In genomic region chr6:129510120-129510911, GRCm38 (mm10) we compare ENCODE assay signal across 29 mouse cellular contexts. TPM values are rescaled to one million over a fixed set of nuclear protein-coding genes. Genes with fewer than 3 reads are reported as not detected.
DNase-seq lines count a peak whose midpoint lies in the region; ATAC-seq and TF ChIP-seq lines count a peak whose summit lies in the region.
"Had no signal": no experiment of that assay in that cellular context is flagged by ENCODE, and none has a peak within 500 bp of the region (broad histone marks: within the 10 kb centered on the region; RNA-seq: fewer than 3 reads in every experiment).

No protein-coding gene starts in this region.

- peak; percentile 41; the same call in 1 of the 2 replicates for ATAC-seq in intestine, embryonic 15.5 days
- ATAC-seq in kidney, embryonic 15.5 days (replicated peaks; ENCODE audit: low FRiP score): peak; percentile 73
- no peak for ATAC-seq in midbrain, postnatal 0 days (ENCODE audit: low FRiP score)
- no peak for ATAC-seq in hindbrain, embryonic 13.5 days (ENCODE audit: low FRiP score)
- ATAC-seq: forebrain, postnatal 0 days; midbrain, embryonic 13.5 days had no signal

- H3K4me3 ChIP-seq in intestine, embryonic 15.5 days (replicated peaks): no peak overlapping the region
- no peak overlapping the region for H3K4me3 ChIP-seq in kidney, embryonic 15.5 days (replicated peaks)
- no peak overlapping the region for H3K4me3 ChIP-seq in midbrain, postnatal 0 days (ENCODE audit: low read depth, low read length)
- no peak overlapping the region for H3K4me3 ChIP-seq in hindbrain, embryonic 13.5 days
- H3K4me3 ChIP-seq: embryonic facial prominence, embryonic 15.5 days; hindbrain, embryonic 15.5 days; limb, embryonic 13.5 days; midbrain, embryonic 13.5 days; neural tube, embryonic 12.5 days had no signal

- no peaks in the 10 kb centered on the region for H3K36me3 ChIP-seq in intestine, embryonic 15.5 days
- no peaks in the 10 kb centered on the region for H3K36me3 ChIP-seq in kidney, embryonic 15.5 days
- no peaks in the 10 kb centered on the region for H3K36me3 ChIP-seq in midbrain, postnatal 0 days (ENCODE audit: insufficient read depth, low read length)
- no peaks in the 10 kb centered on the region for H3K36me3 ChIP-seq in hindbrain, embryonic 13.5 days
- H3K36me3 ChIP-seq: embryonic facial prominence, embryonic 15.5 days; hindbrain, embryonic 15.5 days; limb, embryonic 13.5 days; midbrain, embryonic 13.5 days; neural tube, embryonic 12.5 days had no signal

- no peak overlapping the region for H3K27ac ChIP-seq in intestine, embryonic 15.5 days
- H3K27ac ChIP-seq in kidney, embryonic 15.5 days: peak overlapping the region; percentile 45; the same call in 1 of the 2 replicates
- no peak overlapping the region for H3K27ac ChIP-seq in midbrain, postnatal 0 days (ENCODE audit: low read depth, low read length)
- no peak overlapping the region for H3K27ac ChIP-seq in hindbrain, embryonic 13.5 days
- H3K27ac ChIP-seq: embryonic facial prominence, embryonic 15.5 days; hindbrain, embryonic 15.5 days; limb, embryonic 13.5 days; midbrain, embryonic 13.5 days; neural tube, embryonic 12.5 days; stomach, postnatal 0 days had no signal

- no peak overlapping the region for H3K4me2 ChIP-seq in intestine, embryonic 15.5 days (replicated peaks)
- no peak overlapping the region for H3K4me2 ChIP-seq in kidney, embryonic 15.5 days
- H3K4me2 ChIP-seq in midbrain, postnatal 0 days (ENCODE audit: low read depth, low read length, poor library complexity, severe bottlenecking): no peak overlapping the region
- H3K4me2 ChIP-seq in hindbrain, embryonic 13.5 days: no peak overlapping the region
- H3K4me2 ChIP-seq: embryonic facial prominence, embryonic 15.5 days; hindbrain, embryonic 15.5 days; limb, embryonic 13.5 days; lung, embryonic 14.5 days; midbrain, embryonic 13.5 days; neural tube, embryonic 12.5 days had no signal

- no peaks in the 10 kb centered on the region for H3K27me3 ChIP-seq in intestine, embryonic 15.5 days (replicated peaks)
- H3K27me3 ChIP-seq in kidney, embryonic 15.5 days: no peaks in the 10 kb centered on the region
- no peaks in the 10 kb centered on the region for H3K27me3 ChIP-seq in midbrain, postnatal 0 days (ENCODE audit: insufficient read depth, low read length)
- no peaks in the 10 kb centered on the region for H3K27me3 ChIP-seq in hindbrain, embryonic 13.5 days
- H3K27me3 ChIP-seq: embryonic facial prominence, embryonic 15.5 days; hindbrain, embryonic 15.5 days; limb, embryonic 13.5 days; midbrain, embryonic 13.5 days; neural tube, embryonic 12.5 days had no signal

- no peak for TF ChIP-seq CTCF in midbrain, postnatal 0 days (IDR thresholded peaks at IDR 0.05)

- H3K9ac ChIP-seq in intestine, embryonic 15.5 days: no peak overlapping the region
- H3K9ac ChIP-seq in kidney, embryonic 15.5 days: no peak overlapping the region
- no peak overlapping the region for H3K9ac ChIP-seq in midbrain, postnatal 0 days (replicated peaks; ENCODE audit: low read length, poor library complexity, severe bottlenecking)
- no peak overlapping the region for H3K9ac ChIP-seq in hindbrain, embryonic 13.5 days
- H3K9ac ChIP-seq: embryonic facial prominence, embryonic 15.5 days; forebrain, postnatal 0 days; hindbrain, embryonic 15.5 days; limb, embryonic 13.5 days; lung, embryonic 14.5 days; midbrain, embryonic 13.5 days; neural tube, embryonic 12.5 days had no signal

- peak; percentile 72 for DNase-seq in kidney, adult 11 months
- peak; percentile 56 to 73 for DNase-seq in kidney, postnatal 36 days
- DNase-seq in midbrain, postnatal 0 days (ENCODE audit: low spot score): no peak
- no peak for DNase-seq in adrenal gland, postnatal 4 days (ENCODE audit: low spot score in 2 of 2)
- DNase-seq: adrenal gland, postnatal 25 days; cerebellum, adult 9-10 months; forebrain, postnatal 0 days; gastrocnemius, postnatal 36 days; heart, postnatal 4 days; layer of hippocampus, adult 9-11 months; lung, embryonic 14.5 days; right cerebral cortex, postnatal 14 days had no signal

- H3K9me3 ChIP-seq in intestine, embryonic 15.5 days: no peaks in the 10 kb centered on the region
- H3K9me3 ChIP-seq in kidney, embryonic 15.5 days (replicated peaks): no peaks in the 10 kb centered on the region
- H3K9me3 ChIP-seq in midbrain, postnatal 0 days (ENCODE audit: low read length): no peaks in the 10 kb centered on the region
- H3K9me3 ChIP-seq in hindbrain, embryonic 13.5 days: no peaks in the 10 kb centered on the region
- H3K9me3 ChIP-seq: embryonic facial prominence, embryonic 15.5 days; hindbrain, embryonic 15.5 days; limb, embryonic 13.5 days; midbrain, embryonic 13.5 days; neural tube, embryonic 12.5 days had no signal

- H3K4me1 ChIP-seq in intestine, embryonic 15.5 days (replicated peaks): peaks cover 5% of the 10 kb centered on the region
- H3K4me1 ChIP-seq in kidney, embryonic 15.5 days: peaks cover 38% of the 10 kb centered on the region
- no peaks in the 10 kb centered on the region for H3K4me1 ChIP-seq in midbrain, postnatal 0 days (ENCODE audit: insufficient read depth, low read length)
- H3K4me1 ChIP-seq in hindbrain, embryonic 13.5 days (replicated peaks): no peaks in the 10 kb centered on the region
- H3K4me1 ChIP-seq: embryonic facial prominence, embryonic 15.5 days; hindbrain, embryonic 15.5 days; midbrain, embryonic 13.5 days; neural tube, embryonic 12.5 days had no signal

- WGBS in intestine, embryonic 15.5 days: 65% methylated on average over 6 of the region's 6 CpGs
- WGBS in kidney, embryonic 15.5 days: 51% methylated on average over 6 of the region's 6 CpGs
- 69% methylated on average over 6 of the region's 6 CpGs for WGBS in midbrain, postnatal 0 days
- 72% methylated on average over 6 of the region's 6 CpGs for WGBS in hindbrain, embryonic 13.5 days

RNA-seq across cellular contexts. Expression of gene Tmem52b, which starts 2.0 kb away (rescaled TPM):
- polyA plus RNA-seq in intestine, embryonic 15.5 days (2015; fragmentation: Nextera tagmentation; extraction: Ambion mirVana): 0.09 TPM in 1 of 2 replicates, not detected in the other
- polyA plus RNA-seq in kidney, embryonic 15.5 days (2015; fragmentation: Nextera tagmentation; extraction: Ambion mirVana): 44.7 and 45.4 TPM in 2 replicates
- not detected in 2 replicates for total RNA-seq in midbrain, postnatal 0 days (2014; rRNA removed)
- not detected in 2 replicates for polyA plus RNA-seq in midbrain, postnatal 0 days (2015; fragmentation: Nextera tagmentation; extraction: Ambion mirVana)
- polyA plus RNA-seq in hindbrain, embryonic 13.5 days (2015; fragmentation: Nextera tagmentation; extraction: Ambion mirVana): not detected in 2 replicates
- 10 to 100 TPM in 1 of 2 experiments, under 1 TPM in 1; 0.96 to 31.1 TPM for total RNA-seq in adrenal gland, postnatal 4 days (2021)
- total RNA-seq: adrenal gland, postnatal 25 days; ES-E14; forebrain, postnatal 0 days; gastrocnemius, postnatal 36 days; heart, adult 8-10 months; heart, postnatal 4 days; left cerebral cortex, adult 18-20 months; left cerebral cortex, postnatal 25 days; megakaryocyte, adult 5-6 weeks had no signal
- polyA plus RNA-seq: embryonic facial prominence, embryonic 15.5 days; forebrain, postnatal 0 days; heart, embryonic 14.5 days; hindbrain, embryonic 15.5 days; midbrain, embryonic 13.5 days; neural tube, embryonic 12.5 days; thymus, postnatal 0 days had no signal

RNA-seq across cellular contexts. Expression of gene Olr1, which starts 3.4 kb away (rescaled TPM):
- polyA plus RNA-seq in intestine, embryonic 15.5 days (2015; fragmentation: Nextera tagmentation; extraction: Ambion mirVana): 0.04 and 0.13 TPM in 2 replicates
- 0.17 TPM in 1 of 2 replicates, not detected in the other for polyA plus RNA-seq in kidney, embryonic 15.5 days (2015; fragmentation: Nextera tagmentation; extraction: Ambion mirVana)
- total RNA-seq in midbrain, postnatal 0 days (2014; rRNA removed): not detected in 2 replicates
- not detected in 2 replicates for polyA plus RNA-seq in midbrain, postnatal 0 days (2015; fragmentation: Nextera tagmentation; extraction: Ambion mirVana)
- not detected in 2 replicates for polyA plus RNA-seq in hindbrain, embryonic 13.5 days (2015; fragmentation: Nextera tagmentation; extraction: Ambion mirVana)
- total RNA-seq in adrenal gland, postnatal 4 days (2021): under 1 TPM; 0.36 to 0.65 TPM
- total RNA-seq: adrenal gland, postnatal 25 days; gastrocnemius, postnatal 36 days; left cerebral cortex, adult 18-20 months; left cerebral cortex, postnatal 25 days had no signal
- polyA plus RNA-seq: embryonic facial prominence, embryonic 15.5 days; forebrain, postnatal 0 days; hindbrain, embryonic 15.5 days; intestine, embryonic 14.5 days; limb, embryonic 13.5 days; midbrain, embryonic 13.5 days had no signal

RNA-seq across cellular contexts. Expression of gene Gabarapl1, which starts 22.6 kb away (rescaled TPM):
- polyA plus RNA-seq in intestine, embryonic 15.5 days (2015; fragmentation: Nextera tagmentation; extraction: Ambion mirVana): 38.5 and 43.7 TPM in 2 replicates
- polyA plus RNA-seq in kidney, embryonic 15.5 days (2015; fragmentation: Nextera tagmentation; extraction: Ambion mirVana): 60.8 and 62.8 TPM in 2 replicates
- total RNA-seq in midbrain, postnatal 0 days (2014; rRNA removed): 281 and 333 TPM in 2 replicates
- polyA plus RNA-seq in midbrain, postnatal 0 days (2015; fragmentation: Nextera tagmentation; extraction: Ambion mirVana): 276 and 278 TPM in 2 replicates
- 175 and 180 TPM in 2 replicates for polyA plus RNA-seq in hindbrain, embryonic 13.5 days (2015; fragmentation: Nextera tagmentation; extraction: Ambion mirVana)
- total RNA-seq in adrenal gland, postnatal 4 days (2021): 100 to 1,000 TPM; 135 to 141 TPM

RNA-seq across cellular contexts. Expression of gene Clec1a, which starts 58.5 kb away (rescaled TPM):
- 3.8 and 4.3 TPM in 2 replicates for polyA plus RNA-seq in intestine, embryonic 15.5 days (2015; fragmentation: Nextera tagmentation; extraction: Ambion mirVana)
- polyA plus RNA-seq in kidney, embryonic 15.5 days (2015; fragmentation: Nextera tagmentation; extraction: Ambion mirVana): 8.6 and 9.5 TPM in 2 replicates
- total RNA-seq in midbrain, postnatal 0 days (2014; rRNA removed): 1.9 and 5.6 TPM in 2 replicates
- 2.6 and 2.8 TPM in 2 replicates for polyA plus RNA-seq in midbrain, postnatal 0 days (2015; fragmentation: Nextera tagmentation; extraction: Ambion mirVana)
- 1.3 and 1.9 TPM in 2 replicates for polyA plus RNA-seq in hindbrain, embryonic 13.5 days (2015; fragmentation: Nextera tagmentation; extraction: Ambion mirVana)
- 10 to 100 TPM in 1 of 2 experiments, 1 to 10 TPM in 1; 9.2 to 11.1 TPM for total RNA-seq in adrenal gland, postnatal 4 days (2021)
- total RNA-seq: ES-E14 had no signal

Comparison
In these comparisons a context has a peak if more than half of its experiments do, and no peak if none do; other contexts are left out.
1. ATAC-seq: peak in intestine, embryonic 15.5 days (single experiment) and kidney, embryonic 15.5 days (single experiment); none in midbrain, postnatal 0 days (single experiment) and hindbrain, embryonic 13.5 days (single experiment).
2. DNase-seq: peak in kidney, adult 11 months (single experiment) and kidney, postnatal 36 days (2 of 2); none in midbrain, postnatal 0 days (single experiment) and adrenal gland, postnatal 4 days (0 of 2).
3. RNA of gene Tmem52b, which starts 2.0 kb away (polyA plus RNA-seq): 44.7 to 45.4 TPM in kidney, embryonic 15.5 days; 0.09 TPM in intestine, embryonic 15.5 days, not detected in midbrain, postnatal 0 days and not detected in hindbrain, embryonic 13.5 days; every median in the first group is over 10 times any median in the second.